In genomic region chr5:144964465-144964864, GRCm38 (mm10) we compare ENCODE assay signal across 8 mouse cellular contexts. TPM values are rescaled to one million over a fixed set of nuclear protein-coding genes. Genes with fewer than 3 reads are reported as not detected.
A peak's percentile ranks its signal among the peaks of the same experiment; 100 is the strongest.
DNase-seq lines count a peak whose midpoint lies in the region; ATAC-seq and TF ChIP-seq lines count a peak whose summit lies in the region.

No protein-coding gene starts in this region.

- 22% methylated on average over 8 of the region's 8 CpGs for WGBS in lung, embryonic 16.5 days
- 21% methylated on average over 8 of the region's 8 CpGs for WGBS in limb, embryonic 10.5 days
- 35% methylated on average over 8 of the region's 8 CpGs for WGBS in small intestine, adult 2 months

- TF ChIP-seq POLR2A in small intestine, adult 2 months (IDR thresholded peaks at IDR 0.05; ENCODE audit: low read depth, low read length): no peak

- DNase-seq in cerebellum, postnatal 10 days: no peak
- DNase-seq in lung, postnatal 10 days: no peak
- DNase-seq in limb, embryonic 10.5 days (ENCODE audit: low spot score): no peak
- no peak for DNase-seq in urinary bladder, adult 18-20 months (ENCODE audit: low spot score in 2 of 2)
- DNase-seq in urinary bladder, postnatal 4 days (ENCODE audit: low spot score in 2 of 2): no peak

- H3K4me1 ChIP-seq in lung, embryonic 16.5 days (replicated peaks; ENCODE audit: control insufficient read depth, insufficient read depth, low read length): peaks cover 47% of the 10 kb centered on the region
- H3K4me1 ChIP-seq in limb, embryonic 10.5 days: peaks cover 43% of the 10 kb centered on the region
- peaks cover 11% of the 10 kb centered on the region for H3K4me1 ChIP-seq in small intestine, adult 2 months (ENCODE audit: control insufficient read depth, insufficient read depth, insufficient read length, low read length)

- 0 out of 2 replicates have a peak, but pooled peaks have one; percentile 11 for ATAC-seq in cerebellum, adult (ENCODE audit: insufficient number of reproducible peaks, low FRiP score, low TSS enrichment)
- peak; percentile 41 for ATAC-seq in lung, embryonic 16.5 days (ENCODE audit: low read depth)

- H3K9ac ChIP-seq in lung, embryonic 16.5 days (ENCODE audit: low read length): no peak overlapping the region

- H3K27me3 ChIP-seq in lung, embryonic 16.5 days (ENCODE audit: control insufficient read depth, insufficient read depth, low read depth, low read length): no peaks in the 10 kb centered on the region
- H3K27me3 ChIP-seq in limb, embryonic 10.5 days (ENCODE audit: low read depth, poor library complexity, severe bottlenecking): peaks cover 18% of the 10 kb centered on the region
- no peaks in the 10 kb centered on the region for H3K27me3 ChIP-seq in small intestine, adult 2 months (ENCODE audit: control insufficient read depth, insufficient read depth, low read length)

- H3K4me3 ChIP-seq in lung, embryonic 16.5 days (ENCODE audit: low read length): peak overlapping the region; percentile 75
- H3K4me3 ChIP-seq in limb, embryonic 10.5 days: peak overlapping the region; percentile 91
- peak overlapping the region; percentile 73 for H3K4me3 ChIP-seq in small intestine, adult 2 months (ENCODE audit: low read depth, low read length)

- peak overlapping the region; percentile 96 for H3K27ac ChIP-seq in lung, embryonic 16.5 days (ENCODE audit: low read length)
- peak overlapping the region; percentile 95 for H3K27ac ChIP-seq in limb, embryonic 10.5 days
- no peak overlapping the region for H3K27ac ChIP-seq in small intestine, adult 2 months (ENCODE audit: insufficient read depth, low read depth, low read length)

- H3K36me3 ChIP-seq in lung, embryonic 16.5 days (ENCODE audit: control insufficient read depth, insufficient read depth, low read length): no peaks in the 10 kb centered on the region
- no peaks in the 10 kb centered on the region for H3K36me3 ChIP-seq in limb, embryonic 10.5 days
- no peaks in the 10 kb centered on the region for H3K36me3 ChIP-seq in small intestine, adult 2 months (ENCODE audit: control insufficient read depth, insufficient read depth, low read length)

- peak overlapping the region; percentile 87 for H3K4me2 ChIP-seq in lung, embryonic 16.5 days (ENCODE audit: low read depth, low read length)

- H3K9me3 ChIP-seq in lung, embryonic 16.5 days (ENCODE audit: control insufficient read depth, low read length): no peaks in the 10 kb centered on the region
- no peaks in the 10 kb centered on the region for H3K9me3 ChIP-seq in limb, embryonic 10.5 days (replicated peaks)

- TF ChIP-seq CTCF in small intestine, adult 2 months (IDR thresholded peaks at IDR 0.05; ENCODE audit: extremely low read depth, insufficient read length, insufficient replicate concordance, low read depth, low read length): no peak

RNA-seq across cellular contexts. Expression of gene Smurf1, which starts 1.2 kb away (rescaled TPM):
- polyA plus RNA-seq in lung, embryonic 16.5 days (2015; fragmentation: Nextera tagmentation; extraction: Ambion mirVana): 9.5 and 15.6 TPM in 2 replicates
- polyA plus RNA-seq in limb, embryonic 10.5 days (2016; fragmentation: Nextera tagmentation; extraction: Ambion mirVana): 15.0 and 19.4 TPM in 2 replicates
- polyA plus RNA-seq in small intestine, adult 2 months (2012; rRNA removed): 12.0 and 19.5 TPM in 2 replicates
